Mouse (Mus musculus) olfactory bulb, adult 2 months (tissue): ENCODE measurements around the gene Atp10a. TPM values are rescaled to one million over a fixed set of nuclear protein-coding genes. Genes with fewer than 3 reads are reported as not detected.
A peak's percentile ranks its signal among the peaks of the same experiment; 100 is the strongest.

Experiments used
- H3K27ac ChIP-seq: fragments of 200-500 bp; 2 replicates; pipeline ENCODE4 v1.5.1; 2012; ENCODE audit warnings: low read depth, low read length; ENCODE audit not compliant: insufficient read depth
- H3K4me1 ChIP-seq: fragments of 200-500 bp; 2 replicates; pipeline ENCODE4 v1.6.1; 2012; ENCODE audit warnings: low read length; ENCODE audit not compliant: control insufficient read depth, insufficient read depth
- H3K4me3 ChIP-seq: fragments of 200-500 bp; 2 replicates; pipeline ENCODE4 v1.5.1; 2012; ENCODE audit warnings: mild to moderate bottlenecking, low read depth, low read length, moderate library complexity; ENCODE audit not compliant: insufficient read depth
- CTCF ChIP-seq: fragments of 200-500 bp; IDR thresholded peaks from 2 replicates; pipeline ENCODE4 v1.5.1; 2012; ENCODE audit warnings: low read depth, mild to moderate bottlenecking, low read length, moderate library complexity; ENCODE audit not compliant: insufficient read depth
- POLR2A ChIP-seq: fragments of 200-500 bp; IDR thresholded peaks from 2 replicates; pipeline ENCODE4 v1.6.1; 2012; ENCODE audit warnings: mild to moderate bottlenecking, low read depth, low read length, moderate library complexity; ENCODE audit not compliant: insufficient read depth
- WGBS: fragments of 180-500 bp; shearing (Covaris S2); methylation state at CpG from one replicate; pipeline ENCODE4 v1.1.7; 2018; 5-methylcytosine and 5-hydroxymethylcytosine counted together
- polyA plus RNA-seq: library from polyadenylated mRNA; stranded (reverse); fragments of >200 nt; gene quantifications from 2 replicates; pipeline ENCODE4 v1.2.4, GENCODE M21; 2012; ENCODE audit warnings: low replicate concordance; ENCODE audit not compliant: missing spikeins, insufficient read depth, insufficient read length

The Atp10a gene
- polyA plus RNA-seq, 1 experiment: not detected

DNA sequence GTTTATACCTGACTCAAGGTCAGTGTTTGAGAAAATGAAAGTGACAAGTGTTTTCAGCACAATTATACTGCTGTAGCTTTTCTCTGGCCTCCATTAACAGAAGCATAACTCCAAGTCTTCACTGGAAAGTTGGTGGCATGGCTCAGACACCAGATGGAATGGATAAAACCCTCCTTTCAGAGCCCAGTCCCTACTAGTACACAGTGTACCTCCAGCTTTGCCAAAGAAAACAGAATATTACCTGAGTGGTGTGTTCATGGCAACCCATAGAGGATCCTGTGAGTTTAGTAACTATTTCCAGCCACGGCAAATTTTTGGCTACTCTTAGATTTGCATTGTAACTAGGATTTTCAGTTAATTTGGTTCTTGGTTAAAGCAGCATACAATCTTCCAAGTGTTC lies 185.1 kb downstream of the Atp10a start:
- Histone ChIP-seq H3K4me1 (peaks cover 3% of the 10 kb centered on the region), H3K27ac (no peak overlapping the region), H3K4me3 (no peak overlapping the region)
- no peak for TF ChIP-seq CTCF
- TF ChIP-seq POLR2A: no peak
- WGBS: 71% methylated on average over 1 of the region's 1 CpGs

DNA sequence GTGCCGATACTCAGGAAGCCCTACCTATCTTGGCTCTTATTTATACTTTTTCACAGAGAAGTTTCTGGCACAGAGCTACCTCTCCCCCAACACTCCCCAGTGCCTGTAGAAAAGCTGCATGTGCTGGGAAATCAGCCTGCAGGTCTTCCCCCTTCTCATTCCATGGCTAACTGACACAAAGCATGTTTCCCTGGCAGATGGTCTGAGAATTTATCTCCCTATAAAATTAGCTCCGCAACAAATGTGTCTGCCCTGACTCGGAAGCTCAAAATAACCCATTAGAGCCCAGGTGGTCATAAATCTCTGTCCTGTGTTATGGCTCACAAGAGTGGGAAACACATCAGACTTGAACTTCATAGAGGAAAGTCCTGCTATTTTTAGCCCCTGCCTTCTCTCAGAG lies 186.9 kb downstream of the Atp10a start:
- TF ChIP-seq POLR2A: no peak
- TF ChIP-seq CTCF: no peak
- Histone ChIP-seq H3K4me3 (no peak overlapping the region), H3K4me1 (peaks cover 3% of the 10 kb centered on the region), H3K27ac (peak overlapping the region; percentile 89)
- WGBS: 23% methylated on average over 3 of the region's 3 CpGs

DNA sequence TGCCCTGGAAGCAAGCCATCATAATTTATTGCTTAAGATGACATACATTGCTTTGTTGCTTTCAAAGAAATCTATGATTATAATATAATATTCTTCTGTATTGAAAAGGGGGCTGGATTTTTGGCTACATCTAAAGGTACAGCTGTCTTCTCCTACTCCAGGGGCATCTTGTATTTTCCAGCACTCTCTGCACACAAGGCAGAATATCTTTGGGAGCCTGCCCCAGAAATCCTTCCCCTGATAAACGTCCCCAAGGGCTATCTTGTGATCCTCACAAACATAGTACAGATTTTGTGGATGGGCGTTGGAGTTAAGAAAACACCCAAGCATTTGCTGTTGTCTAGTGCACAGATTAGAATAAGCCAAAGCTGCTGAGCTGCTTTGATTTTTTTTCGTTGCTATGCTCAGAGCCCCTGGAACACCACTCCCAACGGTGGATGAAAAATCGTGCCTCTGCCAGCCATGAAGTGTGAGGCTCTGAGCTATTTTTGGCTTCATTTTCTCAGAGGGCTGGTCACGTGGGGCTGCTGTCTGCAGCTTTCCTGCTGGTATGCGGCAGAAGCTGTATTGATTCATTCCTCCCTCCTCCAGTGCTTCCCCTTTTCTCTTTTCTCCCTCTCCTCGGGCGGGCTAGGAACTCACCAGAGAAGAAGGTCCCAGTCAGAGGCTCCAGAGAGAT lies 187.9 kb downstream of the Atp10a start:
- no peak overlapping the region for H3K4me3 ChIP-seq
- WGBS: under 1% methylated on average over 9 of the region's 9 CpGs
- H3K27ac ChIP-seq: peak overlapping the region; percentile 87
- peaks cover 3% of the 10 kb centered on the region for H3K4me1 ChIP-seq
- no peak for TF ChIP-seq POLR2A
- no peak for TF ChIP-seq CTCF

GRCm38 (mm10) chr7:58844449-58844848 lies 188.5 kb downstream of the Atp10a start:
- Histone ChIP-seq H3K4me1 (peaks cover 3% of the 10 kb centered on the region), H3K4me3 (no peak overlapping the region), H3K27ac (peak overlapping the region; percentile 87)
- WGBS: 30% methylated on average over 4 of the region's 4 CpGs
- TF ChIP-seq CTCF (no peak), POLR2A (no peak)

DNA sequence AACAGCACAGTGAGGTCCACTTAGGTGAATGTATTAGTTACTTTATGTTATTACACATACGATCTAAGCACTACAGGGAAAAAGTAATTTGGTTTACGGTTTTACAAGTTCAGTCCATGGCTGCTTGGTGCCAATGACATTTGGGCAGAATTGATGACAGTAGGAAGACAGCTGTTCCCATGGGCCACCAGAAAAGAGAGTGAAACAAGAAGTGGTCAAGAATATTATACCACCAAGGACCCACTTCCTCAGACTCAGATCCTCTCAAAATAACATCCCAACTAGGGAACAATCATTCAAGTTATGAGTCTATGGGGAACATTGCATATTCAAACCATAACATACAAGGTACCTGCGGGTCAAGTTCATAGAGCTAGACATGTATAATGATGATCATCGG lies 203.0 kb downstream of the Atp10a start:
- no peak overlapping the region for H3K27ac ChIP-seq
- H3K4me3 ChIP-seq: no peak overlapping the region
- no peaks in the 10 kb centered on the region for H3K4me1 ChIP-seq
- WGBS: 96% methylated on average over 4 of the region's 4 CpGs
- TF ChIP-seq CTCF: no peak
- TF ChIP-seq POLR2A: no peak

DNA sequence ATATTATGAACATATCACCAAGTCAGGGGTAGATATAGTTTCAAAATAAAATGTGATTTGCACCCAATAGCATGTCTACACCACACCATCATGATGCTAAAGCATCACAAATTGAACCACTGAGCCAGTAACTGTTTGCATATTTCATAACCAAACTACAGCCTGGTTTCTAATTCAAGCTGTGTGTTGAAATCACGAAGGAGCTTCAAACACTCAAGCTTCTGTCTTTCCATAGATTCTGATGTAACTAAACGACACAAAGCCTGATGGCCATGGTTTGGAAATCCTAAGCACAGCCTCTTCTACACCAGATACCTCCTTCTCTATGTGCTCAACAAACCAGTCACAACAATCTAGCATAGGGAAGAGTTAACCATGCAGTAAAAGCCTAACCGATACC lies 207.2 kb downstream of the Atp10a start:
- Histone ChIP-seq H3K27ac (no peak overlapping the region), H3K4me3 (no peak overlapping the region), H3K4me1 (no peaks in the 10 kb centered on the region)
- TF ChIP-seq POLR2A (no peak), CTCF (no peak)
- WGBS: 88% methylated on average over 3 of the region's 3 CpGs

GRCm38 (mm10) chr7:58866865-58867614 lies 211.1 kb downstream of the Atp10a start:
- H3K4me1 ChIP-seq: no peaks in the 10 kb centered on the region
- 61% methylated on average over 4 of the region's 4 CpGs for WGBS
- no peak overlapping the region for H3K4me3 ChIP-seq
- TF ChIP-seq CTCF (no peak), POLR2A (no peak)
- no peak overlapping the region for H3K27ac ChIP-seq

- 46% methylated on average over 1 of the region's 1 CpGs for WGBS
- Histone ChIP-seq H3K4me3 (no peak overlapping the region), H3K27ac (no peak overlapping the region), H3K4me1 (no peaks in the 10 kb centered on the region)
- TF ChIP-seq CTCF: no peak
Measured at GRCm38 (mm10) chr7:58870661-58871060, 214.7 kb downstream of the Atp10a start.

DNA sequence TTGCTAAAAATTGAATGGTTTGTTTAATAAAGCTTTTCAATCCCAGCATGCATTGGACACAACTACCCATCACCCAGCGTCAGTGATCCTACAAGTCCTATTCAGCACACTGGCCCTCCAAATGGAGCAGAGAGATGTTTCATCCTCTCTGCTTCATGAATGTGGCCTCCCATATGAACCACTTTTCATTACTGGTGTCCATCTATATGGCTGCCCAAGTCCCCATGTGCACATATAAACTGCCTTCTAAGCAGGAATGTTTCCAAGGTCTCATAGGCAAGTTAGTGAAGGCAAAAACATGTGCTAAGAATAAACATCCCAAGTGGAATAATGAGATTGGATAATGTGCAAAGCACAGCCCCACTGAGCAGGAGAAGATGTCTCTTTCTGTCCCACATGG lies 217.7 kb downstream of the Atp10a start:
- 91% methylated on average over 1 of the region's 1 CpGs for WGBS
- TF ChIP-seq POLR2A (no peak), CTCF (no peak)

More for the DNA sequence above, 217.7 kb downstream of the Atp10a start:
- Histone ChIP-seq H3K27ac (no peak overlapping the region), H3K4me3 (no peak overlapping the region), H3K4me1 (no peaks in the 10 kb centered on the region)
